Mouse (Mus musculus): Measurements from ENCODE around the gene Ndc1. TPM values are rescaled to one million over a fixed set of nuclear protein-coding genes. Genes with fewer than 3 reads are reported as not detected.
"Not testable (repeated sequence)": the region's sequence is repeated elsewhere in the genome, so short reads cannot be mapped to it uniquely, and the experiment has no call there.

Gene Ndc1
- total RNA-seq (2015) (106 and 126 TPM in 2 replicates), total RNA-seq (2017) (106 and 129 TPM in 2 replicates)

GRCm38 (mm10) chr4:107367567-107368314 is at the start of gene Ndc1:
Ndc1 (plus strand) TSS chr4:107367784.
- ATAC-seq (replicated peaks; ENCODE audit: poor library complexity): peak; percentile 82

- ATAC-seq (replicated peaks; ENCODE audit: poor library complexity): no peak
These were observed 48.9 kb upstream of the Ndc1 start for GRCm38 (mm10) chr4:107318646-107319045.

GRCm38 (mm10) chr4:107321041-107321440 is 46.5 kb upstream of the Ndc1 start:
- ATAC-seq (replicated peaks; ENCODE audit: poor library complexity): no peak

GRCm38 (mm10) chr4:107323113-107323512 is 44.5 kb upstream of the Ndc1 start:
- no peak for ATAC-seq (replicated peaks; ENCODE audit: poor library complexity)

GRCm38 (mm10) chr4:107328530-107328929 is 39.1 kb upstream of the Ndc1 start:
- no peak for ATAC-seq (replicated peaks; ENCODE audit: poor library complexity)

- ATAC-seq (replicated peaks; ENCODE audit: poor library complexity): 0 out of 2 replicates have a peak, but pooled peaks have one; percentile 29
These were observed 34.1 kb upstream of the Ndc1 start for GRCm38 (mm10) chr4:107333514-107333913.

GRCm38 (mm10) chr4:107336356-107336755 is 31.2 kb upstream of the Ndc1 start:
- no peak for ATAC-seq (replicated peaks; ENCODE audit: poor library complexity)

GRCm38 (mm10) chr4:107337455-107337854 is 30.1 kb upstream of the Ndc1 start:
- ATAC-seq (replicated peaks; ENCODE audit: poor library complexity): no peak

- ATAC-seq (replicated peaks; ENCODE audit: poor library complexity): no peak
These were observed 26.2 kb upstream of the Ndc1 start for GRCm38 (mm10) chr4:107341354-107341753.

- ATAC-seq (replicated peaks; ENCODE audit: poor library complexity): no peak
These were observed 23.0 kb upstream of the Ndc1 start for GRCm38 (mm10) chr4:107344612-107345011.

GRCm38 (mm10) chr4:107347221-107347620 is 20.4 kb upstream of the Ndc1 start:
- ATAC-seq (replicated peaks; ENCODE audit: poor library complexity): no peak

- no peak for ATAC-seq (replicated peaks; ENCODE audit: poor library complexity)
These were observed 18.9 kb upstream of the Ndc1 start for GRCm38 (mm10) chr4:107348529-107349310.

- peak; percentile 84 for ATAC-seq (replicated peaks; ENCODE audit: poor library complexity)
These were observed 18.1 kb upstream of the Ndc1 start for GRCm38 (mm10) chr4:107349311-107350008.

GRCm38 (mm10) chr4:107351368-107351767 is 16.2 kb upstream of the Ndc1 start:
- ATAC-seq (replicated peaks; ENCODE audit: poor library complexity): 0 out of 2 replicates have a peak, but pooled peaks have one; percentile 5

- no peak for ATAC-seq (replicated peaks; ENCODE audit: poor library complexity)
These were observed 14.0 kb upstream of the Ndc1 start for GRCm38 (mm10) chr4:107353612-107354011.

GRCm38 (mm10) chr4:107354126-107354525 is 13.5 kb upstream of the Ndc1 start:
- no peak for ATAC-seq (replicated peaks; ENCODE audit: poor library complexity)

- no peak for ATAC-seq (replicated peaks; ENCODE audit: poor library complexity)
These were observed 13.0 kb upstream of the Ndc1 start for GRCm38 (mm10) chr4:107354543-107354942.

- ATAC-seq (replicated peaks; ENCODE audit: poor library complexity): not testable (repeated sequence)
These were observed 10.4 kb upstream of the Ndc1 start for GRCm38 (mm10) chr4:107357172-107357571.

GRCm38 (mm10) chr4:107358460-107358859 is 9.1 kb upstream of the Ndc1 start:
- ATAC-seq (replicated peaks; ENCODE audit: poor library complexity): no peak

GRCm38 (mm10) chr4:107360457-107361145 is 7.0 kb upstream of the Ndc1 start:
- ATAC-seq (replicated peaks; ENCODE audit: poor library complexity): no peak

- no peak for ATAC-seq (replicated peaks; ENCODE audit: poor library complexity)
These were observed 4.8 kb upstream of the Ndc1 start for GRCm38 (mm10) chr4:107362755-107363154.

Data from megakaryocyte progenitor cell, adult 5-6 weeks (primary cell).